Mouse (Mus musculus) monocyte, adult 2 months (primary cell): ENCODE data around the gene Anks6.

Experiments
- DNase-seq, 2 experiments: peaks; one replicate each; pipeline ENCODE4 v3.0.0; 2022; ENCODE audit warnings: low spot score in 2 of 2, low read depth in 1 of 2

Anks6 gene

GRCm38 (mm10) chr4:46990281-46991015 lies 66.8 kb downstream of the Anks6 start:
- DNase-seq = no peak

- DNase-seq = no peak
Observed at GRCm38 (mm10) chr4:46989842-46990241, 67.4 kb downstream of the Anks6 start.

- DNase-seq = no peak
Observed at GRCm38 (mm10) chr4:46988824-46989223, 68.4 kb downstream of the Anks6 start.

GRCm38 (mm10) chr4:46988257-46988656 lies 69.0 kb downstream of the Anks6 start:
- no peak for DNase-seq

GRCm38 (mm10) chr4:46987809-46988208 lies 69.4 kb downstream of the Anks6 start:
- no peak for DNase-seq

GRCm38 (mm10) chr4:46986054-46986453 lies 71.2 kb downstream of the Anks6 start:
- no peak for DNase-seq

GRCm38 (mm10) chr4:46982912-46983311 lies 74.3 kb downstream of the Anks6 start:
- DNase-seq = no peak

- DNase-seq = no peak
Observed at GRCm38 (mm10) chr4:46982094-46982493, 75.1 kb downstream of the Anks6 start.

GRCm38 (mm10) chr4:46978371-46978770 lies 78.9 kb downstream of the Anks6 start:
- DNase-seq = no peak

- no peak for DNase-seq
Observed at GRCm38 (mm10) chr4:46977161-46977560, 80.1 kb downstream of the Anks6 start.

- DNase-seq = no peak
Observed at GRCm38 (mm10) chr4:46976671-46977071, 80.6 kb downstream of the Anks6 start.

- DNase-seq = no peak
Observed at GRCm38 (mm10) chr4:46973322-46973721, 83.9 kb downstream of the Anks6 start.

- DNase-seq = no peak
Observed at GRCm38 (mm10) chr4:46967981-46968380, 89.2 kb downstream of the Anks6 start.

GRCm38 (mm10) chr4:46966551-46966950 lies 90.7 kb downstream of the Anks6 start:
- DNase-seq = no peak
